8 mouse cellular contexts compared by ENCODE assay signal in genomic region chr2:29603930-29604329, GRCm38 (mm10). TPM values are rescaled to one million over a fixed set of nuclear protein-coding genes. Genes with fewer than 3 reads are reported as not detected.
DNase-seq lines count a peak whose midpoint lies in the region; TF ChIP-seq lines count a peak whose summit lies in the region.
"Had no signal": no experiment of that assay in that cellular context is flagged by ENCODE, and none has a peak within 500 bp of the region (broad histone marks: within the 10 kb centered on the region; RNA-seq: fewer than 3 reads in every experiment).

No protein-coding gene starts in this region.

- no peaks in the 10 kb centered on the region for H3K9me3 ChIP-seq in CH12.LX (replicated peaks; ENCODE audit: low read length)
- H3K9me3 ChIP-seq: limb, embryonic 15.5 days had no signal

- H3K4me3 ChIP-seq in CH12.LX (replicated peaks in 1 of 3; ENCODE audit: low read depth in 2 of 3, low read length in 2 of 3, poor library complexity in 1 of 3): no peak overlapping the region
- H3K4me3 ChIP-seq in layer of hippocampus, adult 2 months: no peak overlapping the region
- no peak overlapping the region for H3K4me3 ChIP-seq in small intestine, adult 2 months (ENCODE audit: low read depth, low read length)
- H3K4me3 ChIP-seq: limb, embryonic 15.5 days had no signal

- TF ChIP-seq CTCF in CH12.LX (conservative IDR thresholded peaks at IDR 0.05 in 1 of 2, IDR thresholded peaks at IDR 0.05 in 1 of 2; ENCODE audit: low read depth in 2 of 2, low read length in 2 of 2): peak; percentile 53 to 90
- TF ChIP-seq CTCF in layer of hippocampus, adult 2 months (conservative IDR thresholded peaks at IDR 0.05): peak; percentile 91
- peak; percentile 92 for TF ChIP-seq CTCF in small intestine, adult 2 months (IDR thresholded peaks at IDR 0.05; ENCODE audit: extremely low read depth, insufficient read length, insufficient replicate concordance, low read depth, low read length)

- H3K27ac ChIP-seq in CH12.LX (ENCODE audit: insufficient read depth, low read depth): no peak overlapping the region
- H3K27ac ChIP-seq in layer of hippocampus, adult 2 months: no peak overlapping the region
- H3K27ac ChIP-seq in small intestine, adult 2 months (ENCODE audit: insufficient read depth, low read depth, low read length): no peak overlapping the region
- H3K27ac ChIP-seq: limb, embryonic 15.5 days had no signal

- 1% methylated on average over 3 of the region's 3 CpGs for WGBS in small intestine, adult 2 months

- no peak for DNase-seq in CH12.LX (ENCODE audit: extremely low read depth)
- peak; percentile 84 for DNase-seq in Muller cell, postnatal 12 days (ENCODE audit: inconsistent ontology term)
- peak; percentile 68 to 88 for DNase-seq in cerebellum, postnatal 4 days (ENCODE audit: low spot score in 2 of 2)
- peak; percentile 85 to 86 for DNase-seq in gastrocnemius, postnatal 4 days (ENCODE audit: low spot score in 2 of 2)
- DNase-seq in layer of hippocampus, adult 2 months (ENCODE audit: low spot score in 2 of 2): peak; percentile 37 to 73
- DNase-seq in lung, postnatal 4 days: peak; percentile 81 to 87

- dilution Hi-C loops in CH12.LX (cut with MboI; ENCODE audit: extremely low pct_ligation_motif_present, extremely low pct_unique_long_range_greater_than_20kb, low sequenced_read_pairs): no loop called here

- H3K79me2 ChIP-seq in CH12.LX (replicated peaks; ENCODE audit: control insufficient read depth, extremely low read depth, insufficient read depth, poor library complexity, severe bottlenecking): no peaks in the 10 kb centered on the region

- no peaks in the 10 kb centered on the region for H3K27me3 ChIP-seq in CH12.LX (replicated peaks)
- no peaks in the 10 kb centered on the region for H3K27me3 ChIP-seq in small intestine, adult 2 months (ENCODE audit: control insufficient read depth, insufficient read depth, low read length)

- peak; percentile 92 for TF ChIP-seq RAD21 in CH12.LX (IDR thresholded peaks at IDR 0.05; ENCODE audit: low read depth, low read length)

- TF ChIP-seq POLR2A in CH12.LX (IDR thresholded peaks at IDR 0.05; ENCODE audit: low read depth, low read length): no peak
- TF ChIP-seq POLR2A in small intestine, adult 2 months (IDR thresholded peaks at IDR 0.05; ENCODE audit: low read depth, low read length): no peak

- H3K4me2 ChIP-seq in CH12.LX (ENCODE audit: insufficient read depth, low read depth, poor library complexity, severe bottlenecking): no peak overlapping the region
- H3K4me2 ChIP-seq: limb, embryonic 15.5 days had no signal

- H3K4me1 ChIP-seq in CH12.LX (ENCODE audit: control insufficient read depth in 1 of 2, insufficient read depth in 2 of 2): peaks cover 2 to 11% of the 10 kb centered on the region in 2 experiments; a peak in 2 of 4 replicates
- no peaks in the 10 kb centered on the region for H3K4me1 ChIP-seq in small intestine, adult 2 months (ENCODE audit: control insufficient read depth, insufficient read depth, insufficient read length, low read length)

- TF ChIP-seq EP300 in CH12.LX (IDR thresholded peaks at IDR 0.05; ENCODE audit: low read length): no peak

- H3K36me3 ChIP-seq in CH12.LX (replicated peaks in 1 of 2; ENCODE audit: control insufficient read depth in 1 of 2, insufficient read depth in 1 of 2, low read length in 1 of 2): no peaks in the 10 kb centered on the region
- no peaks in the 10 kb centered on the region for H3K36me3 ChIP-seq in small intestine, adult 2 months (ENCODE audit: control insufficient read depth, insufficient read depth, low read length)
- H3K36me3 ChIP-seq: limb, embryonic 15.5 days had no signal

- H3K9ac ChIP-seq in CH12.LX (ENCODE audit: insufficient read depth, low read depth): no peak overlapping the region
- H3K9ac ChIP-seq: limb, embryonic 15.5 days had no signal

- in situ Hi-C loops in CH12.LX (cut with MboI; ENCODE audit: low pct_ligation_motif_present, low pct_unique_long_range_greater_than_20kb, low sequenced_read_pairs): loop anchor here (10.0 kb wide), 1 partner anchor 389 kb away; no protein-coding TSS in a partner anchor

TF ChIP-seq in CH12.LX, 34 proteins besides CTCF, POLR2A, EP300 and RAD21:
- TF ChIP-seq MXI1 (IDR thresholded peaks at IDR 0.05; ENCODE audit: low read depth, low read length) (no peak), USF2 (conservative IDR thresholded peaks at IDR 0.05; ENCODE audit: low read depth, low read length) (no peak), ZC3H11A (IDR thresholded peaks at IDR 0.05; ENCODE audit: low read depth, low read length) (peak; percentile 43), NELFE (IDR thresholded peaks at IDR 0.05; ENCODE audit: low read depth, low read length) (peak; percentile 41; the same call in 1 of the 2 replicates), RCOR1 (conservative IDR thresholded peaks at IDR 0.05; ENCODE audit: low read depth, low read length) (no peak), CHD2 (IDR thresholded peaks at IDR 0.05; ENCODE audit: low read length) (no peak), E2F4 (IDR thresholded peaks at IDR 0.05; ENCODE audit: insufficient replicate concordance, low read depth, low read length) (no peak), TCF12 (IDR thresholded peaks at IDR 0.05; ENCODE audit: low read depth, low read length) (peak; percentile 43; the same call in 1 of the 2 replicates), SIN3A (IDR thresholded peaks at IDR 0.05; ENCODE audit: low read length) (0 out of 2 replicates have a peak, but pooled peaks have one; percentile 25), MAFK (IDR thresholded peaks at IDR 0.05; ENCODE audit: insufficient replicate concordance, low read length) (no peak), CHD1 (IDR thresholded peaks at IDR 0.05; ENCODE audit: low read depth, low read length) (no peak), HCFC1 (IDR thresholded peaks at IDR 0.05; ENCODE audit: low read depth, low read length) (no peak), ETS1 (conservative IDR thresholded peaks at IDR 0.05; ENCODE audit: low read depth, low read length) (no peak), TBP (conservative IDR thresholded peaks at IDR 0.05; ENCODE audit: low read depth, low read length) (no peak), MYC (IDR thresholded peaks at IDR 0.05; ENCODE audit: low read depth, low read length) (no peak), SMC3 (IDR thresholded peaks at IDR 0.05; ENCODE audit: low read depth, low read length) (peak; percentile 84), IRF4 (IDR thresholded peaks at IDR 0.05; ENCODE audit: low read depth, low read length) (peak; percentile 72), BHLHE40 (IDR thresholded peaks at IDR 0.05; ENCODE audit: low read depth, low read length) (0 out of 2 replicates have a peak, but pooled peaks have one; percentile 6)

RNA-seq across cellular contexts. Expression of gene Rapgef1, which starts 15.6 kb away (rescaled TPM):
- total RNA-seq in CH12.LX (2012; rRNA removed) (149 and 185 TPM in 2 replicates), CH12.LX (2014; rRNA removed) (84.0 and 86.5 TPM in 2 replicates)
- polyA plus RNA-seq in CH12.LX (2012; ENCODE audit: insufficient read length, low read depth): 143 and 170 TPM in 2 replicates
- total RNA-seq in gastrocnemius, postnatal 4 days (2021): 100 to 1,000 TPM; 110 to 121 TPM
- 10 to 100 TPM; 91.3 to 94.9 TPM for total RNA-seq in layer of hippocampus, adult 2 months (2021)
- 15.5 and 25.1 TPM in 2 replicates for polyA plus RNA-seq in small intestine, adult 2 months (2012; rRNA removed)
